Mouse (Mus musculus) erythroblast, embryonic 14.5 days (primary cell): ENCODE data around the gene Dgkz.

Source experiments
- GATA1 ChIP-seq: IDR thresholded peaks from 2 replicates; pipeline ENCODE4 v1.6.1; 2012; ENCODE audit warnings: low read length, inconsistent platforms, mixed read lengths
- TAL1 ChIP-seq: IDR thresholded peaks from 3 replicates; pipeline ENCODE4 v1.6.1; 2012; ENCODE audit warnings: low read length, inconsistent platforms, mixed read lengths

DNA sequence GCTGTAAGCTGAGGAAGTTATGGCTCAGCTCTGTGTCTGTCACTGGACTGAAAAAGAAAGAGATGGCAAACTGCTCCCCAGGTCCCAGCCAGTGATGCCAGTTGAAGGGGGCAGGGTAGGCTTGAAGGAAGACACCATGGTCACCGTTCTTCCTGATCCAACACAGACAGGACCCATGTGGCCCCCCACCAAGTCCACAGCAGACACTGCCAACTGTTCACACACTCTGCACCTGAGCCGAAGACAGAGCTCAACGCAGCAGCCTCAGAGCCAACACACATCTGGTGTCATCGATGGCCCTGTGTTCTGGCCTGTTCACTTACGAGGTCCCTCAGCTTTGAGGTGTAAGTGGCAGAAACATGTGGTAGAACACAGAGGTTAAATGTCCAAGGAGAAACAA lies 15.2 kb downstream of the Dgkz start:
- TF ChIP-seq GATA1 (no peak), TAL1 (no peak)
